Mouse (Mus musculus): ENCODE results near the gene H2al1g. TPM values are rescaled to one million over a fixed set of nuclear protein-coding genes. Genes with fewer than 3 reads are reported as not detected.

H2al1g gene
- total and polyA plus RNA-seq, 3 experiments = not detected

DNA sequence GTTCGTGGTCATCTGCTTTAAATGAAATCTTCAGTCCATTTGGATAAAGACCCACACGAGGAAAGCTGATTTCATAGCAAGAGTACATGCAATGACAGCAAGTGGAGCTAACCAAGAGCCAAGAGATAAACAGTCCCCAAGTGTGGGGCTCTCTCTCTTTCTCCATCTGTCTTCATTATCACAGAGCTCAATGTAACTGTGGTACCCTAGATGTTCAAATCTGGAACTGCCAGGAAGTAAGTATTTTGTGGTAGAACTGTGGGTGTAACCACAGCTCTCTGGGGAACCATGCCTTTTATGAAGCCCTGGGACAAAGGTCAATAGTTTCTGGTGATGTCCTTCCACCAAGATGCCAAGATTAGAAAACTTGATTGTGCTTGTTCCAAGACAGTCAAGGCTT is 37.3 kb upstream of the H2al1g start:
- Histone ChIP-seq H3K4me2 (ENCODE audit: insufficient read depth, low read depth, poor library complexity, severe bottlenecking) (no peak overlapping the region), H3K27ac (ENCODE audit: insufficient read depth, low read depth) (no peak overlapping the region), H3K4me3 (replicated peaks in 1 of 3; ENCODE audit: low read depth in 2 of 3, low read length in 2 of 3, poor library complexity in 1 of 3) (no peak overlapping the region), H3K4me1 (ENCODE audit: control insufficient read depth in 1 of 2, insufficient read depth in 2 of 2) (no peaks in the 10 kb centered on the region), H3K79me2 (replicated peaks; ENCODE audit: control insufficient read depth, extremely low read depth, insufficient read depth, poor library complexity, severe bottlenecking) (no peaks in the 10 kb centered on the region), H3K27me3 (replicated peaks) (no peaks in the 10 kb centered on the region), H3K9ac (ENCODE audit: insufficient read depth, low read depth) (no peak overlapping the region), H3K9me3 (replicated peaks; ENCODE audit: low read length) (no peaks in the 10 kb centered on the region), H3K36me3 (replicated peaks in 1 of 2; ENCODE audit: control insufficient read depth in 1 of 2, insufficient read depth in 1 of 2, low read length in 1 of 2) (no peaks in the 10 kb centered on the region)
- dilution Hi-C loops (cut with MboI; ENCODE audit: extremely low pct_ligation_motif_present, extremely low pct_unique_long_range_greater_than_20kb, low sequenced_read_pairs) = no loop called here
- in situ Hi-C loops (cut with MboI; ENCODE audit: low pct_ligation_motif_present, low pct_unique_long_range_greater_than_20kb, low sequenced_read_pairs) = no loop called here
- no peak for DNase-seq (ENCODE audit: extremely low read depth)
- TF ChIP-seq JUND (conservative IDR thresholded peaks at IDR 0.05; ENCODE audit: low read depth, low read length) = no peak
- no peak for TF ChIP-seq USF2 (conservative IDR thresholded peaks at IDR 0.05; ENCODE audit: low read depth, low read length)
- TF ChIP-seq CHD1 (IDR thresholded peaks at IDR 0.05; ENCODE audit: low read depth, low read length) = no peak
- no peak for TF ChIP-seq NRF1 (IDR thresholded peaks at IDR 0.05; ENCODE audit: low read depth, low read length)
- TF ChIP-seq E2F4 (IDR thresholded peaks at IDR 0.05; ENCODE audit: insufficient replicate concordance, low read depth, low read length) = no peak
- TF ChIP-seq ZC3H11A (IDR thresholded peaks at IDR 0.05; ENCODE audit: low read depth, low read length) = no peak
- TF ChIP-seq NELFE (IDR thresholded peaks at IDR 0.05; ENCODE audit: low read depth, low read length) = no peak
- TF ChIP-seq RAD21 (IDR thresholded peaks at IDR 0.05; ENCODE audit: low read depth, low read length) = no peak
- TF ChIP-seq KAT2A (IDR thresholded peaks at IDR 0.05; ENCODE audit: insufficient replicate concordance, low read length) = no peak
- no peak for TF ChIP-seq TBP (conservative IDR thresholded peaks at IDR 0.05; ENCODE audit: low read depth, low read length)
- TF ChIP-seq CHD2 (IDR thresholded peaks at IDR 0.05; ENCODE audit: low read length) = no peak

DNA sequence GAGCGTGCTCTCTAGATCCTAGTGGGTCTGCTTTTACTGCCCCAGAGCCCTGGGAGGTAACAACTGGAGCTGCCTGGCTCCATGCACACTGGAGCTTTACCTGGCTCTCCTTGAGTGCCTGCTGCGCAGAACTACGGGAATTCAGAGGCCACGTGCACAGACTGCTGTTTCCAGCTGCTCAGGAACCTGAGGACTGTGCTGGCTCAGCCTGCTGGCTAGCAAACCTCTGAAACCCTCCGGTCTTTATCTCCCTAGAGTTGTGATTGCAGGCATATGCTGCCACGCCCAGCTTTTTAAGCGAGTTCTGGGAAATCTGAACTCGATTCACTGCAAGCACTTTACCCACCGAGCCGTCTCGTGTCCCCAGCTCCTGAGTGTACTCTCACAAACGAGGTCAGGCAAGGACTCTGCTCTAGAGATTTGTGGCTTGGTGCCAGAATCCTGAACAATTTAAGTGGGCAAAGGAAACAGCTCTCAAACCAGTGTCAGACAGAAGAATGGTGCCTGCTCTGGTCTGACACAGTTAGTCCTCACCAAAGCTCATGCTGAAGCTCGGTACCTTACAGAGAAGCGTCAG is 29.7 kb upstream of the H2al1g start:
- TF ChIP-seq ELF1 (IDR thresholded peaks at IDR 0.05; ENCODE audit: low read depth, low read length) = no peak
- TF ChIP-seq EP300 (IDR thresholded peaks at IDR 0.05; ENCODE audit: low read length) = no peak
- TF ChIP-seq UBTF (IDR thresholded peaks at IDR 0.05; ENCODE audit: low read depth, low read length) = no peak
- no peak for TF ChIP-seq CHD1 (IDR thresholded peaks at IDR 0.05; ENCODE audit: low read depth, low read length)
- no peak for TF ChIP-seq NELFE (IDR thresholded peaks at IDR 0.05; ENCODE audit: low read depth, low read length)
- TF ChIP-seq ZC3H11A (IDR thresholded peaks at IDR 0.05; ENCODE audit: low read depth, low read length) = no peak
- TF ChIP-seq MAFK (IDR thresholded peaks at IDR 0.05; ENCODE audit: insufficient replicate concordance, low read length) = no peak
- TF ChIP-seq IRF4 (IDR thresholded peaks at IDR 0.05; ENCODE audit: low read depth, low read length) = no peak
- TF ChIP-seq TBP (conservative IDR thresholded peaks at IDR 0.05; ENCODE audit: low read depth, low read length) = no peak
- no peak for TF ChIP-seq RCOR1 (conservative IDR thresholded peaks at IDR 0.05; ENCODE audit: low read depth, low read length)
- no peak for TF ChIP-seq KAT2A (IDR thresholded peaks at IDR 0.05; ENCODE audit: insufficient replicate concordance, low read length)
- no peak for TF ChIP-seq POLR2A (IDR thresholded peaks at IDR 0.05; ENCODE audit: low read depth, low read length)
- TF ChIP-seq RAD21 (IDR thresholded peaks at IDR 0.05; ENCODE audit: low read depth, low read length) = no peak
- TF ChIP-seq MEF2A (IDR thresholded peaks at IDR 0.05; ENCODE audit: borderline replicate concordance, low read depth, low read length) = no peak
- TF ChIP-seq CHD2 (IDR thresholded peaks at IDR 0.05; ENCODE audit: low read length) = no peak
- TF ChIP-seq POLR2AphosphoS2 (IDR thresholded peaks at IDR 0.05; ENCODE audit: low read depth, low read length) = no peak
- TF ChIP-seq TCF12 (IDR thresholded peaks at IDR 0.05; ENCODE audit: low read depth, low read length) = no peak
- H3K4me1 ChIP-seq (ENCODE audit: control insufficient read depth in 1 of 2, insufficient read depth in 2 of 2) = no peaks in the 10 kb centered on the region
- no peaks in the 10 kb centered on the region for H3K27me3 ChIP-seq (replicated peaks)
- no peak overlapping the region for H3K9ac ChIP-seq (ENCODE audit: insufficient read depth, low read depth)
- H3K27ac ChIP-seq (ENCODE audit: insufficient read depth, low read depth) = no peak overlapping the region
- in situ Hi-C loops (cut with MboI; ENCODE audit: low pct_ligation_motif_present, low pct_unique_long_range_greater_than_20kb, low sequenced_read_pairs) = no loop called here
- no peaks in the 10 kb centered on the region for H3K9me3 ChIP-seq (replicated peaks; ENCODE audit: low read length)
- no peaks in the 10 kb centered on the region for H3K36me3 ChIP-seq (replicated peaks in 1 of 2; ENCODE audit: control insufficient read depth in 1 of 2, insufficient read depth in 1 of 2, low read length in 1 of 2)
- dilution Hi-C loops (cut with MboI; ENCODE audit: extremely low pct_ligation_motif_present, extremely low pct_unique_long_range_greater_than_20kb, low sequenced_read_pairs) = no loop called here
- no peak for DNase-seq (ENCODE audit: extremely low read depth)
- no peak overlapping the region for H3K4me3 ChIP-seq (replicated peaks in 1 of 3; ENCODE audit: low read depth in 2 of 3, low read length in 2 of 3, poor library complexity in 1 of 3)
- no peak overlapping the region for H3K4me2 ChIP-seq (ENCODE audit: insufficient read depth, low read depth, poor library complexity, severe bottlenecking)
- H3K79me2 ChIP-seq (replicated peaks; ENCODE audit: control insufficient read depth, extremely low read depth, insufficient read depth, poor library complexity, severe bottlenecking) = no peaks in the 10 kb centered on the region

All from CH12.LX (cell line).